Mouse (Mus musculus): Measurements from ENCODE around the gene Galnt18.

Galnt18 gene

DNA sequence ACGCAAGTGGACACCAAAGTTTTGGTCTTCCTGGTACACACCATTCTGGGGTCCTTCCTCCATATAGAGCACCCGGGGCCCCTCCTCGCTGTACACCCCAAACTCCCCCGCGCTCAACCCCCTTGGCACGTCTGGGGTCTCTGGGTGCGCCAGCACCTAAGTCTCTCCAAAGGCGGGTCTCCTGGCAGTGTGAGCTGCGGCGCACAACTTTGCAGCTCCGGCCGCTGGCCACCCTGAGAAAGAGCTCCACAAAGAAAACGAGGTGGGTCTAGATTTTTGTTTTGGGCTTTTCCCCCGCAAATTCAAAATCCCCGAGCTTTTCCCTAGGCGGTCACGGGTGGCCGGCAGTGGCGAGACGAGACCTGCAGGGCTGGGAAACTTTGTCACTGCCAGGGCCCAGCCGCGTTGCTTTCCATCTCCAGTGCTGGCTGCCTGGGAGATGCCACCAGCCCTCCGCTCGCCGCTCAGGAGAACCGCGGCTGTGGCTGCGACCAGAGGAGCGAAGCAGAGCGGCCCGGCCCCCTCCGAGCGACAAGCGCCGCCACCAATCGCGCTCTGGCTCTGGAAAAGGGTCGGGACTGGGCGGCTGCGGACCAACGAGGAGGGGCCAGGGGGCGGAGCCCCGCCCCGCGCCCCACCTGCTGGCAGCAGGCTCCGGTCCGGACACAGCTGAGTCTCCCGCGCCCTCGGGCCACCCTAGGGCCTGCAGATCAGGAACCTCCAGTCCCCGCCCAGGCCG lies at the start of gene Galnt18:
TSS of gene Galnt18 (minus strand) at position 474 of the 739 bp plus-strand sequence.
- DNase-seq (ENCODE audit: low spot score in 2 of 2), result peak; percentile 67 to 92

DNA sequence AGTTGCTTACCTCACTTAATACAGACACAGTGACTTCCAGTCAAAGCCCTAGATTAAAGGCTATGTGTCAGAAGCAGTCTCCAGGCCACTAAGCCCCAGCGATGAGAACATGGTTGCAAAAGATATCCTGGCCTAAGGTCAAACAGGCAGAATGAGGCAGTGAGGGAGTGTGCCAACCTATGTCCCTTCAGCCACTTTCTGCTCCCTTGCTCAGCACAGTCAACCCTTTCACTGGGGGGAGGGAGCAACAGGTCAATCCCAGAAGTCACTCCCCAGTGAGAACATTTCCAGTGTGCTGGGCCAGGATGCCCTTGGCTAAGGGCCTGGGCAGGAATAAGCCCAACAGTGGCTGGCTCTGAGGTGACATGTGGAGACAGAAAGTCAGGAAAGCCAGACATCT lies 47.6 kb upstream of the Galnt18 start:
- DNase-seq (ENCODE audit: low spot score in 2 of 2), result no peak

DNA sequence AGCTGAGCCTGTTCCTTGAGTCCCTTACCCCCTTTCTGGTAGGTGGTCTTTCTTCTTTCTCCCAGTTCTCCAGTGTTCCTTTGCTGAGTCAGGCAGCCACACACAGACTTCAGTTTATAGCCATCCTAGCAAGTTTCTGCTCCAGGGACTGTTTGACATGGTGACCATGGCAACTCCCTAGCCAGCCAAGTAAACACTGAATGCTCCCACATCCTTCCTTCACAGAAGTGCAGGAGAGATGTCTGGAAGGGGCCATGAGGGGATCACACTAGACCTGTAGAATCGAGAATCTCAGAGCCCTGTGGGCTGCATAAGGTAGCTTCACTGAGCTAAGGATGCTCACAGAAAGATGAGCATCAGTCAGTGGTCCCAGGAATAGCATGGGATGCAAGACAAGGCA lies 33.3 kb upstream of the Galnt18 start:
- DNase-seq (ENCODE audit: low spot score in 2 of 2), result peak in 1 of 2 experiments; percentile 22

DNA sequence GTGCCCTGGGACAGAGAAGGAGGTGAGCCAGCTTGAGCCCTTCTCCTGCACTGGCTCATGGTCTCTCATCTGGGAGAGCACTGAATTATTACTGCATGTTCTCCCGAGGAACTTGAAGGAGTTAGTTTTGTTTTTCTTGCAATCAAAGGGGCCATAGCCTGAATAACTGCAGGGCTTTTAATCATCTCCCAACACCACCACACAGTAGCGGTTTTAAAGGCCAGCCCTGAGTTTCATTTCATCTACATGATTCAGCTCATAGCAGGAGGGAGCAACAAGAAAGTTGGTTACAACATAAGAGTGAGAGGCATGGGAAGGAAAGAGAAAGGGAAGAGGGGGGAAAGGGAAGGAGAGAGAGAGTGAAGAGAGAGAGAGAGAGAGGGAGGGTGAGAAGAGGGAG lies 31.3 kb upstream of the Galnt18 start:
- DNase-seq (ENCODE audit: low spot score in 2 of 2), result no peak

DNA sequence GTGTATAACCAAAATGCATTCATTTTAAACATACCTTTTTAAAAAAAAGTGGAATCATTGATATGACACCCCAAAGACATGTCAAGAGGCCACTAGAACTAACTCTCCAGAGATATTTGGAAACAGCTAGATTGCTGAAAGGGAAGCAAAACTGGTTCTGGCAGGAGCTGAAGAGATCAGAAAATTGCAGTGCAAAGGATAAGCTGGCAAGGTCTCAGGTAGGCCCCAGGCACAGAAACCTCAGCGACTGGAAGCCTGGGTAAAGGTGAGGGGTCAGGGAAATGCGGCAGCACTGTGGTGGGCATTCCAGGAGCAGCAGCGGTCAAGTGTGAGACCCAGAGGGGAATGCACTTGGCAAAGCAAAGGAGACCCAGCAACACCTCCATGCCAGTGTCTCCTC lies 30.0 kb upstream of the Galnt18 start:
- DNase-seq (ENCODE audit: low spot score in 2 of 2), result no peak

DNA sequence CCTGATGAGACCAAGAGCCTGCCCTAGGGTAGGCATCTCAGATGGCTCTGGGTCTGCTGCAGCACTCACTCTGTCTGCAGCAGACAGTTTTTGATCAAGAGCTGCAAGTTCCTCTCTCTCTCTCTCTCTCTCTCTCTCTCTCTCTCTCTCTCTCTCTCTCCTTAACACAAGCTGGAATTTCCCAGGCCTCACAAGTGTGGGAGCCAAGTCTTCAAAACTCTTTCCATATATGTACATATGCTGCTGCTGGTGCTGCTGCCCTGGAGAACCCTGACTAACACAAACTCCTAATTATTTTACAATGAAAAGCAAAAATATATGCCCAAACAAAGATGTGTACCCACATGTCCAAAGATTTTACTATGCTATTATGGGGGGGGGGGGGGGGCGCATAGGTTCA lies 26.3 kb upstream of the Galnt18 start:
- no peak for DNase-seq (ENCODE audit: low spot score in 2 of 2)

DNA sequence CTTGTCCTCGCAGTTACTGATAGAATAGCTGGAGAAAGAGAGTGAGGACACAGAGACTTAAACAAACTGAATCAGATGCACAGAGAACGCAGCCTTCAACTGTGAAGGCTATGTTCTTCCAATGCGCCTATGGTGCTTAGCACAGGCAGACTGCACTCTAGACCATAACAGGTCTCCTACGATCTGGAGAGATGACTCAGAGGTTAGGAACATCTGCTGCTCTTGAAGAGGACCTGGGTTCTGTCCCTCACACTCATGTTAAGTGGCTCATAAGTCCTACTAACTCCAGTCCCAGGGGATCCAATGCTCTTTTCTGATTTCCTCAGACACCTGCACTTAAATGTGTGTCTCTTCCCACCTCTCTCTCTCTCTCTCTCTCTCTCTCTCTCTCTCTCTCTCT lies 24.9 kb upstream of the Galnt18 start:
- DNase-seq (ENCODE audit: low spot score in 2 of 2), result no peak

DNA sequence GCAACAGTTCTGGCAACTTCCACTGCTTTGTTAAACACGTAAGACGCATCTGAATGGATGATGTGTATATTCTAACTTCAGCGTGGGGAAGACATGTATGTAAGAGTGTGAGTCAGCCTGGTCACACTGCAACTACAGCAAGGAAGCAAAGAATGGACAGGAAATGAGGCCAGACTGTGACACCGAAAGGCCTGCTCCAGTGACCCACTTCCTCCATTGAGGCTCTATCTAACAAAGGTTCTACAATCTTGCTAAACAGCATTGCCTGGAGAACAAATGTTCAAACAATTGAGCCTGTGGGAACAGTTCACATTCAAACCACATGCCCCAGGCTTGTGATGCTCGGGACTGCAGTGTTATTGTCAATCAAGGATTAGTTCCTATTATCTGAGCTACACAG lies 21.0 kb upstream of the Galnt18 start:
- DNase-seq (ENCODE audit: low spot score in 2 of 2), result no peak

DNA sequence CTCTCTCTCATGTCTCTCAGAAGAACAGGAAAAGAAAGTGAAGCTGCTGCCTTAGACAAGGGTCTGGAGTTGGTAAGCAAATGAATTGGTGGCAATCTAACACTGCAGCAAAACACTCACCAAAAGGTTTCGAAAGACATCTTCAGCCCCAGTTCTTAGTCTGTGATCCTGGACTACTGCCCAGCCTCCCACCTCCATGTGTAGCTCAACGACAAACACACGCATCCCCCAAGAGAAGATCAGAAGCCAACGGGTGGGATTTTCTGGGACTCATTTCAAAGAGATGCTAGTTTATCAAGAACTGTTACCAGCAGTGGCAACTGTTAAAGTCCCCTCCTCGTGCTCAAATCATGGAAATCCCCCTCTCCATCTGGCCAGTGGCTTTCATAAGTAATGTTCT lies 20.3 kb upstream of the Galnt18 start:
- peak in 1 of 2 experiments; percentile 35 for DNase-seq (ENCODE audit: low spot score in 2 of 2)

DNA sequence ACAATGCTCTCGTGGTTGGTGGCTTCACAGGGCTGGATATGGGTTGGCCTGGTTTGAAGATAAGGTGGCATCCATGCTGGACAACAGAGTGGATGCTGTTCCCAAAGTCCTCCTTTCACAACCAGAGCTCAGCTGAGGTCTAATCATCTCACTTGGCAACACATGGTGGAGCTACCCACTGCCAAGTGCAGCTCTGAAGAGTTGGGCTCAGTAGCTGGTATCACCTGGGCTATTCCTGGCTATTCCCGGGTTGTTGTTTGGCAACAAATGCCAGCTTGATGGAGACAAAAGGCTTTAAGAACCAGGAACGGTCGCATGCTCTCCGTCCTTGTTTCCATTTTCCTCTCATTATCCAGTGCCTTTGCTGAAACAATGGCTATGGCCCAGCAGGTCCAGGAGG lies 19.2 kb upstream of the Galnt18 start:
- no peak for DNase-seq (ENCODE audit: low spot score in 2 of 2)

DNA sequence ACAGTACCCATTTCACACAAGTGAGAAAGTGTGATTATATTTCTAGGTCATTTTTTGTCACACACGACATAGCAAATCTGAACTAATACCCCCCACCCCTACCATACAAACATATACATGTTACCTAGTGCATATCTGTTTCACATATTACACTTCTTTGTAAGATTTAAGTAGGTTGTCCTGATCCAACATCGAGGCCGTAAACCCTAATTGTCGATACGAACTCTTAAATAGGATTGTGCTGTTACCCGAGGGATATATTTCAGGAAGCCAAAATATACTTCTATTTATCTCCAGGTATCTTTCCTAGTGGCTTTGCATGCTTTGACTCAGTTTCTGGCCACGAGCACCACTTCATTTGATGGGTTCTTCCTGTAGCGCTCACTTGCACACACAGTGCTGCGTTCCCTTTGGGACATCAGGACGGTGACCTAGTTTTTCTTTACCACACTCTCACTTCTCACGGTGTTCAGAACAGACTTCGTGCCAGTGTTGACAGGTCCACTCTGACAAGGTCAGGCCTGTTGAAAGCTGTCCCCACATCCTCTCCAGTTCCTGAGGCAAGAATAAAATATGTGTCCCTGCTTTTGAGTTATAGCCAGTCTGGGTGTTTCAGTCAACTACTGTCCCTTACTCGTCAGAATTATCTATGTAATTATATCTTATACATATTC lies 17.7 kb upstream of the Galnt18 start:
- DNase-seq (ENCODE audit: low spot score in 2 of 2), result no peak

DNA sequence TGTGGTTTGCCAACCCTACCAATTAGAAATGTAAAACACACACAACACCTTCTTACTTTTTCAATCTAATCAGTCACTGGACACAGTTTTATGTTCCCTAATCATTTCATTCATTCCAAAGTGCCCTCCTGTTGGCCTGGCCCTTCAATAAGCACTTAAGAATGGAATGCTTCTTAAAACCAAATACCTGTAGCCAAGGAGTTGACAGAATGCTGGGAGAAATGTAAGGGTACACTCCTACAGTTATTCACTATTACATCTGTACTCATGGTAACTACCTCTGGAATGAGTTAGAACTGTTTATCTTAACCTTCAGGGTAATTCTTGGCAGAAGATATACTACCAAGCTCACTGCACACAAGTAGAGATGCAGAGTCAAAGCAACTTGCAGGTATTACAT lies 15.3 kb upstream of the Galnt18 start:
- no peak for DNase-seq (ENCODE audit: low spot score in 2 of 2)

DNA sequence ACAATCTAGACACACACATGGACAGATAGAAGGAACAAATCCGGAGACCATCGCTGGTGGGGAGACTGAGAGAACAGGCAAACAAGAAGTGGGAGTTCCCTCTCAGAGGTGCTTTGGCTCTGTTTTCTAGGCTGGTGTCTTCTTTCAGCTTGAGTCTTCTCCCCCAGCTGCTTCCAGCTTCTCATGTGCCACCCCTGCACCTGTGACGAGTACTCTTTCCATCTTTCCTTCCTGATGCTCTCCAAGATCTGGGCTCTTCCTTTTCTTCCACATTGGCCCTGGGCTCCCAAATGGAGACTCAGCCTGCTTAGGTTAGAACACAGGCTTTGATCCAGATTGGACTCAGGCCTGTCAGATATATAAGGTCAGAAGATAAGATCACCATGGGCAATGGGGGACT lies 12.4 kb upstream of the Galnt18 start:
- no peak for DNase-seq (ENCODE audit: low spot score in 2 of 2)

DNA sequence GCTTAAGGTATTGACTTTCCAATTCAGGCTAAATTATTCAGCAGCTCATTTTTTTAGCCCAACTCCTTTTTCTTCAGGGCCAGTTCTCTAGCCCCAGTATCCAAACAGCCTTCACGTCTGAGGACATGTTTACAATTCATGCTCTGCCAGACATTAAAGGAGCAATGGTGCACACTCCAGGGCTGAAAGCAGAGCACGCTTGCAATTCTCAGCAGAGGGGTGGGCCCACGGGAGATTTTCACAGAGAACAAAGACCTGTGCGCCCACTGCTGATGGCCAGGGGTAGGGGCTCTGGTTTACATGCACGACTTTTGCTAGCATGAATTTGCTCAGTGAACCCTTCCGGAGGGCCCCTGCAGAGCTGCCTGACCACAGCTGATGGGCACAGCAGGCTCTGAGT lies 11.6 kb upstream of the Galnt18 start:
- DNase-seq (ENCODE audit: low spot score in 2 of 2), result no peak

DNA sequence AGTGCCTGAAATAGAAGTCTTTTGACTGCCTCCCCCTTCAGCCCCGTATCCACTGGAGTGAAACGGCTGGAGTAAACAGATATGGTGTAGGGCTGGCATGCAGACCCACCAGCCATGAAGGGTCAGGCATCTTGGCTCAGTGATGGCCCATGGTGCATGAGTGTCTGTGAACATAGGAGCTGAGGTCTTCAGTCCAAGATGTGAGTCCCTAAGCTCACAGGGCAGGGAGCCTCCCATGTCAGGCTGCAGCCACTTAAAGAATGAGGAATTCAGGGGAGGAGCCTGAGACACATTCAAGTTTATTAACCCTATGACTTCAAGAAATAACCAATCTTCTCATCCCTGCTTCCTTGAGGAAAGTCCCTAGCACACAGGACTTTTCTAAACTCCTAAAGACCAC lies 8.1 kb upstream of the Galnt18 start:
- no peak for DNase-seq (ENCODE audit: low spot score in 2 of 2)

DNA sequence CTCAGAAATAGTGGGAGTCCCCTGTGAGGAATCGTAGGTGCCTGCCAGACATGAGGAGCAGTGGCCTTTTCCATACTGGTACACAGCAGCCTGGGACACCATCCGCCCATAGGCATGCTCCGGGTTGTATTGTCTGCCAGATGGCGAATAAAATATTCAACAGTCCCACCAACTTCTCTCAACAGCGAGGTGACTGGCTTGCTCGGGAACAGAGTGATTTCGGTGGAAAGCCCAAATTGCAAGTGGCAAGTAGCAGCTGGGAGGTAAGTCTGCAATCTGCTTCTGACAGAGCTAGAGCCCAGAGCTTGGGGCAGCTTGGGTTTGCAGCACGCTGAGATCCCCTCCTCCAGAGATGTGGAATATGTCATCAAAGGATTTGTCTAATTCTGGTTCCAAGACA lies 5.7 kb upstream of the Galnt18 start:
- peak; percentile 51 to 84 for DNase-seq (ENCODE audit: low spot score in 2 of 2)

DNA sequence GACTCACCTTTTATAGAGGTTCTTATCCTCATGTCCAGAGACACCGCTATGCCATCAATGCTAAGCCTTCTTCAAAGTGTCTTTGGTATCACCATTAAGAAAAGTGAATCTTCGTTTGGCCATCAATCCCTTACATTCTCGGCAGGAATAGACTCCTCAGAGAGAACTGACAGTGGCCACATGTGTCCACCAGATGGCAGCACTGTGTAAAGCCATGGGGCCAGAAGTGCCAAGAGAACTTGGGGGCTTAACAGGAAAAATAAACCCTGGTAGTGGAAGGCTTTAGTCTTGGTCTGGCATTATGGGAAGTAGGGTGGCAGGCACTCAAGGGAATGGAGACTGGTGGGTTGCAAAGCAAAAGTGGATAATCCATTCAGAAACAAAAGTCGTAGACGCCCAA lies 2.3 kb upstream of the Galnt18 start:
- DNase-seq (ENCODE audit: low spot score in 2 of 2), result peak in 1 of 2 experiments; percentile 75

DNA sequence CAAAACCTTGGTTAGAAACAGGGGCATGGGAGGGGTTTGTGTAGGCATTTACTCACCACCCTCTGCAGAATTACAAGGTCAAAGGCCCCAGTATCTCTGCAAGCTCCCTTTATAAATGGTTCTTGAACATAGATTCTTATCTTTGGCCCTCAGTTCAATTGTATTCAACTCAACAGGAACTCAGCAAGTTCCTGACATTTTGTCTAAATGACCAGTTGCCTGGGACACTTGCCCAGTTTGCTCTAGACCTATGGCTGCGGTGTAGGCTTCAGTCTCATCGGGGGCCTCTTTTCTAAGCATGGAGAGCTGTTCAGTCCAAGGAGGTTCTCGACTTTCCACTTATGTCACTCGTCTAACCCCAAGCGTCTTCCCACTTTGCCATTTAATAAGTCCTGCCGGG lies 1.5 kb upstream of the Galnt18 start:
- no peak for DNase-seq (ENCODE audit: low spot score in 2 of 2)

DNA sequence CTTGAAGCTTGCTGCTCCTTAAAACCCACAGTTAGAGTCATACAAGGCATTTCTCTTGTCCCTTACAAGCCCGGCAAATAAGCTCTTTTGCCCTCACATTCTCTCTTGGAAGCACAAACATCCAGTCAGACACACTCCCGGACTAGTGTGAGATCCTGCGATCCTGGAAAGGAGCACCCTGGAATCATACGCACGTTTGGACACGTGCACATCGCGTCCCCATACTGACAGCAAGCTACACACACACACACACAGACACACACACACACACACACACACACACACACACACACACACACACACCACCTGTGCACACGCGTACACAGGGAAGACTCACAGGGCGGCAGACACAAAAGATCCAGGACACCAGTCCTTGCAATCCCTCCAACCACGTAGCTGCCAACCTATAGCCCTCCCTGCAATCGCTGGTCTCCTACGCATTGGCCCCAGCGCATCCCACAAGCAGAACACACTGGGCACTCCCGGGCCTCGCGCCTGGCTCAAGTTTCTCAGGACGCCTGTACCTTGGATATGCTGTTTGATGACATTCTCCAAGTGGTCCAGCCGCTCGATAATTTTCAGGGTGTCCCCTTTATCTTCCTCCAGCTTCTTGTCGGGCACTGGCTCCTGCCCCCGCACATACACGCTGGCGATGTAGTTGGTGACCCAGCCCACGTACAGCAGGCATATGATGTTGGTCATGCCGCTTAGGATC lies 831 bp downstream of the Galnt18 start:
- DNase-seq (ENCODE audit: low spot score in 2 of 2), result peak in 1 of 2 experiments; percentile 45

DNA sequence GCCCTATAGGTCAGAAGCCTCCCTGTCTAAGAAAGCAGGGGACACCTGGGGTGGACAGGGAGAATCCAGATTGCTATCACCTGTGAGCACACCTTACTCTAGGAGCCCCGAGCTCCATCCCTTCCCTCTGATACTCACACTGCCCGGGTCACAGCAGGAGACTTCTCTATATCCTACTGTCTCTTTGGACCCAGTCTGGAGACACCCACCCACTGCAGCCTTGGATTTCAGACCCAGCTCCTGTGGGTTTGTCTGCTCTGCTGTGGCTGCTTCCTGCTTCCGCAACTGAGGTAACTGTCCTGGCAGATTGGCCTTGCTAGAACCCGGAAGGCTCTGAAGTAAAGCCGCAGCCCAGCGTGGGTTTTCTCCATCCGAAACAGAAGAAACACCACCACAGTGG lies 1.6 kb downstream of the Galnt18 start:
- no peak for DNase-seq (ENCODE audit: low spot score in 2 of 2)

DNA sequence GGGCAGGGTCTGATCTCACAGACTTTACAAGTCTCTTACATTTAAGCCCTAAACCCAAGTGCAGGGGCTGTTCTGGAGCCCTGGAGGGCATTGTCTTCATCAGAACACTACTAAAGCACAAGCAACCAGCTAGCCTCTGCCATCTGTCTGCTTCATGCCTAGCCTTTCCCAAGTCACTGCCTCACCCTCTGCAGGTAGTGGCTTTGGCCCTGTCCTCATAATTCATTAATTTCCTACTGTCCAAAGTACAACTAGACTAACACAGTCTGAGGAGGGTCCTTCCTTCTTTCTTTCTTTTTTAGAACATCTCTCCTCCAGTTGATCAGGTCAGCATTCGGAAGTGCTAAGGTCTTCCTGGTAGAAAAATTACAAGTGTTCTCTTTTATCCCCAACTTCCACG lies 2.6 kb downstream of the Galnt18 start:
- DNase-seq (ENCODE audit: low spot score in 2 of 2), result no peak

DNA sequence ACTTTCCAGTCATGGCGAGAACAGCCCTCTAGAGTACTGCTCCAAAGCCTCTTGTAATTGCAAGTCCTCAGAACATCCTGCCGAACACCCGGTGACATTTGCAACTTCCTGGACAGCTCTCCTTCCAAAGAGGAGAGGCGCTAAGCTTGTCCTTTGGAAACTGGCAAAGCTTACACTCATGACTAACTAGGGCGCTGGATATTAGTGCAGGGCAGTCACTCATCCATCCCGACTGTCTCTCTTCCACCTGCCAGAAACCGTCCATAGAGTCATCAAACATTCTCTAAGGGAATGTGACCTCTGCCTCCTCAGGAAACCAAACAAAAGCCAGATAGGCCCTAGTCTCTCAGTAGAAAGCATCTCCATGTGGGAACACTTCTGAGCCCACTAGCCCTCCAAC lies 3.6 kb downstream of the Galnt18 start:
- no peak for DNase-seq (ENCODE audit: low spot score in 2 of 2)

DNA sequence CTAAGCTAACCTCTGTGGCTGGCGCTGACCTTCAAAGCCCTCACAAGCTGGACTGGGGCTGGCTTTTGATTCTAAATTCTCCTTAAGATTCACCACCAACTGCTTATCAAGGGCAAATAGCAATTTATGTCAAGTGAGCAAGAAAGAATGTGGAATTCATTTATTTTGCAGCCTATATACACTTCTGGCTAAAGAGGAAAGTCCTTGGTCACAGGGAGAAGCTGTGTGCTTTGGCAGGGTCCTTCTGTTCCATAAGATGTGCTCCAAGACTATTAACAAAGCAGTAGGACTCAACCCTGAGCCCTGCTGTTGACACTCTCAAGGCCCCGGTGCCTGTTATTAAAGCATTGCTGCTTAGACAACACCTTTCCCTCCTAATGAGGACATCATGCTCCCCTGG lies 7.4 kb downstream of the Galnt18 start:
- no peak for DNase-seq (ENCODE audit: low spot score in 2 of 2)

Data from left cerebral cortex, adult 9 months (tissue).